Mouse (Mus musculus) mouse embryonic stem cell (cell line): ENCODE data around the gene Cyp2j9.
"Not testable (repeated sequence)": the region's sequence is repeated elsewhere in the genome, so short reads cannot be mapped to it uniquely, and the experiment has no call there.

ENCODE experiments used
- in situ Hi-C, 2 experiments: fragments of 300-500 bp; cut with MboI; formaldehyde crosslinking; loops; 1 replicate in 1 of 2; 3 replicates in 1 of 2; pipeline ENCODE4 v1.14.3; 2019 to 2020; ENCODE audit warnings: low sequenced_read_pairs in 2 of 2, low pct_unique_long_range_greater_than_20kb in 1 of 2, mixed read lengths in 1 of 2; ENCODE audit not compliant: unreplicated experiment in 1 of 2

Cyp2j9 gene

DNA sequence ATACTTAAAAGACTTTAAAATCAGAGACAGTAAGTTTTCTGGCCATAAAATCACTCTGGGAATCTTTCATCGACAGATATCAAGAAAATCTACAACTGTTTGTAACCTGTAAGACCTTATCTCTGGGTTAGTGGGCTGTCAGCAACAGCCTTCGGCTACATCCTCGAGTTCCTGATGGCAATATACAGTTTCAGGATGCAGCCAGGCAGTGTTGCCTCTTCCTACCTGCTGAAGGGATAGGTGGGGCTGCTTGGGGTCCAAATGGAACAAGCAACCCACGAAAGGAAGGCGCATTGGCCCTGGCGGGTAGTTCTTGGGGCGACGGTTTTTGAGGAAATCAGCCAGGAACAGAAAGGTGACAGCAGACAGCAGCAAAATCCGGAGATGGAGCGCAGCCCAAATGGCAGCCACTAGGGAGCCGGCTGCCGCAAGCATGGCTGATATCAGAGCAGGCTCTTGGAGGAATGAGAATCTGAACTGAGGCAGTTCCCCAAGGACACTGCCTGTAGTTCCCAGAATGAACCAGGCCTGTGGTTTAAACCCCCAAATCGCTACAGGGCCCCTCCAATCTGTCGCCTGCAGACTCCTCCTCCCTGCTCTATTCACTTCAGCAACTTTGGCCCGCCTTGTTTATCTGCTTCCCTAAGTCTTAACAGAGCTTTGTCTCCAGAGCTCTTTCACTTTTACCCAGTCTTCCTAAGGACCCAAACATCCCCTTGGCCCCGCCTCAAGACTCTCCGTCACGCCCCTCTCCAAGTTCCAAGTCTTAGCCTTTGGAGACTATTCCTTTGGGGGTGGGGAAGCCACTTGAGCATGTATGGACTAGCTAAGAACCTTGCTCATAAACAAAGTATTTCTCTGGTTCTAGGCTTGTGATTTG lies at the start of gene Cyp2j9:
Gene Cyp2j9, minus strand, starts transcription at position 668 of the 880 bp plus-strand sequence.
- in situ Hi-C loops, result no loop called here

- in situ Hi-C loops, result no loop called here
Measured at GRCm38 (mm10) chr4:96635455-96635854, 44.1 kb upstream of the Cyp2j9 start.

- in situ Hi-C loops, result no loop called here
Measured at GRCm38 (mm10) chr4:96622474-96622873, 31.1 kb upstream of the Cyp2j9 start.

DNA sequence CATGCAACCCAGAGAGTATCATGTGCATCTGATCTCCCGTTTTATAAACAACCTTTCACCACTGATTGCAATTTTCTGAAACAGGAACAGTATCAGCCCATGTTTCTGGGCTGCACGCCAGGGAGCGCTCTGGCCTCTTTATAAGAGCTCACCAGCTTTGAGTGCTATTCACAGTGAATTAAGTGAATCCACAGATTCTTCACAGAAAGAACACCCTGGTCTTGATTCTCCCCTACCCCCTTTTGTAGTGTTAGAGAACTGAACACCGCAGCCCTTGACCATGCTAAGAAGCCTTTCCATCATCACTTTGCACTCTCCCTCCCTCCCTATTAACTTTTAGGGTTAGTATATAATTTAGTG lies 393 bp upstream of the Cyp2j9 start:
- in situ Hi-C loops, result no loop called here

- in situ Hi-C loops, result no loop called here
Measured at GRCm38 (mm10) chr4:96581425-96582088, 9.8 kb downstream of the Cyp2j9 start.

GRCm38 (mm10) chr4:96580351-96580750 lies 11.0 kb downstream of the Cyp2j9 start:
- in situ Hi-C loops, result not testable (repeated sequence)

DNA sequence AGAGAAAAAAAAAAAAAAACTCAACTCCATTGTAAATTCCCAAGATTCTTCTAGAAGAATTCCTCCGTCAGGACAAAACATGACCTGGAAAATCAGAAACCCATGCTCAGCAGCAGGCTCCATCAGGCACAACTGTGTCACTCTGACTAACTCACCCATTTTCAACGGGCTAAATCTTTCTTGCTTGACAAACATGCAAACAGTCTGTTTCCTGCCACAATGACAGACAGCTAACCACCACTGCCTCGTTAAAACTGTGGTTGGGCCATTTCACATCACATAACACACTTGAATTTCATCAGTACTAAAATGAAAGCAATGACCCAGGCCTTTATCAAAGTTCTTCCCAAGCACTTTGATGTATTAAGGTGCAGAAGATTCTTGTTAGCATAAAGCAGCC lies 21.9 kb downstream of the Cyp2j9 start:
- in situ Hi-C loops, result no loop called here

- in situ Hi-C loops, result no loop called here
Measured at GRCm38 (mm10) chr4:96567988-96568387, 23.4 kb downstream of the Cyp2j9 start.

GRCm38 (mm10) chr4:96565808-96566207 lies 25.6 kb downstream of the Cyp2j9 start:
- in situ Hi-C loops, result no loop called here

DNA sequence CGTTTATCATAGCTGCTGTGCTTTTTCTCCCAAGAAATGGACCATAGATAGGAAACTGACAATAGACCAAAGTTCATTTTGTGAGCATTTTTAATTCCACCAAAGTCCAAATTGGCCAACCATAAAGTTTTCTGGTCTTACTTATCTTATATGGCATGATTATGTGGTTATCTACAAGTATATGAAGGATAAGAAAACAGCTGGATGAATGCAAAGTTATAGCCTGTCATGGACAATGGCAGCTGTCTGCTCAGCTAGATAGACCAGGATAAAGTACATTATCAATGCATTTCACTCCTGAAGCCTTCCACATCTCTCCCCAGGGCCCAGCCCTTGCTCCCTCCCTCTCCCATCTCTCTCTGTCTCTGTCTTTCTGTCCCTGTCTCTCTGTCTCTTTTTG lies 30.9 kb downstream of the Cyp2j9 start:
- in situ Hi-C loops, result no loop called here

GRCm38 (mm10) chr4:96559781-96560180 lies 31.6 kb downstream of the Cyp2j9 start:
- in situ Hi-C loops, result no loop called here

DNA sequence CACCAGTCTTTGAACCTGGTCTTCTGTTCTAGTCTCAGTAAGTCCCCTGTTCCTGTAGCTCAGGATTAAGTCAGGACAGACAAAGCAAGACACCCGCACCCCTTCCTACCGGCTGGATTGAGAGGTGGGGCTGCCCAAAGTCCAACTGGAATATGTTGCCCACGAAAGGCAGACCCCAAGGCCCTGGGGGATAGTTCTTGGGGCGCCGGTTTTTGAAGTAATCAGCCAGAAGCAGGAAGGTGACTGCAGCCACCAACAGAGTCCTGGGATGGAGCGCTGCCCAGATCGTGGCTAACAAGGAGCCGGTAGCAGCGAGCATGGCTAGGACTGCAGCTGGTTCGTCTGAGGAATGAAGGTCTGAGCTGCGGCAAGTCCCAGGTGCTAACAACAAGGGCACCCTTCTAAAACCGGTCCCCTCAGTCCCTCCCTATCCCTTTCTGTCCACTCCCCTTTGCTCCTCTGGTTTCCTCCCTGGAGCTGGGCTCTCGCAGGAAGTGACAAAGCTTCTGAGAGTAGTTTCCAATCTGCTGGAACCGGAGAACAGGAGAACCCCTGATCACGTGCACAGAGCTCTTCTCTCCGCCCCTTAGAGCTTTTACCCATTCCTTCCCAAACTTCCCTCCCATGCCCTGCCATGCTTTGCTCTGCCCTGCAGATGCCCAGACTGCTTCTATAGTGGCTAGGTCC lies 38.1 kb downstream of the Cyp2j9 start, which contains the start of gene Cyp2j6:
Gene Cyp2j6, minus strand, starts transcription at position 529 of the 687 bp plus-strand sequence.
- in situ Hi-C loops, result no loop called here

DNA sequence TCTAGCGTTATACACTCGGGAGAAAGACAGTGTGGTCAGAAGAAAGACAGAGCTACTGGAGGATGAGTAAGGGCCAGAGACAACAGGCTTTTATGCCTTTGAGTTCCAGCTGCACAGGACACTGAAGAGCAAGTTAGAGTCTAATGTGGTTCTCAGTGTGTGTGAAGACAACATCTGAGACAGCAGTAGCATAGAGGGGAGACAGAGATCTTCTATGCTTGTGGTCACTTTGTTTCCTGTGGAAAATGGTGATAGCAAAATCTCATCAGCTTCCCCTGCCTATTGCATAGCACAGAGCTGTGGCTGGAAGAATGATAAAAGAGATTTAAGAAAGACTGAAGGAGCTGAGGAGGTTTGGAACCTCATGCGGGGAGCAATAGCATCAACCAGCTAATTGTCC lies 39.8 kb downstream of the Cyp2j9 start:
- in situ Hi-C loops, result no loop called here

- in situ Hi-C loops, result no loop called here
Measured at GRCm38 (mm10) chr4:96545976-96546375, 45.4 kb downstream of the Cyp2j9 start.

DNA sequence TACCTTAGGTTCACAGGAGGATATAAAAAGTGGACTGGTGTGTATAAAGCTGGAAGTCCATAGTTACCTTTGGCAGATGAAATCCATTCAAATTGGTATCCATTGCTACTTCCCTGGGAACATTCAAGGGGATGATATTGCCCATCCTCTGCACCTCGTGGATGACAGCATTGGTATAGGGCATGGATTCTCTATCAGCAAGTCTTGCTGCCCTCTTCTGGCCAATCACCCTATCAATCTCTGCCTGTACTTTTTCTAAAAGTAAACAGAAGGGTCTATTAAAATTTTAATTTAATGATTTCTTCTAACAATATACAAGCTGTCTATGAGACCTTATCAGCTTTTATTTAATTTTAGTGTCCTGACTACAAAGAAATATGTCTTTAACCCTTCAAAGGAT lies 65.6 kb downstream of the Cyp2j9 start:
- in situ Hi-C loops, result no loop called here

- in situ Hi-C loops, result no loop called here
Measured at GRCm38 (mm10) chr4:96522256-96522655, 69.1 kb downstream of the Cyp2j9 start.
